Mouse (Mus musculus) cerebellum, adult 11 months (tissue): ENCODE data around the gene Ergic1.

Experiments
- DNase-seq: peaks from one replicate; pipeline ENCODE4 v3.0.0; 2022

Ergic1 gene

DNA sequence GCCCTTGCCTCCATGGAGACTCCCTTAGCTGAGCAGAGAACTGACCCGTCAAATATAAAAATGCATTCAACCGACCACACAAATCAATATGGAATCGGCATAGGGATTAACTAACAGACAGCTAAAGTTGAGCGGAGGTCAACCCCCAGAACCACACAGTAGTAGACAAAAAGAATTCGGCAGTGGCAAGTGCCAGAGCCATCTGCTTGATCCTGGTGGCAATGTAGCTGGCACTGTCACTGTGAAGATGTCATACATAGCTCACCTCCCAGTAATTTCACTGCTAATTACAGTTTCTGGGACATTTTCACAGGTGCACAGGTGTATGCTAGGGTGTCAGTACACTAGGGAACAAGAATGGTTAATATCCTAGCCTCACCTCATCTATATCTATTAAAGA, 21.2 kb upstream of the Ergic1 start:
- peak; percentile 43 for DNase-seq

DNA sequence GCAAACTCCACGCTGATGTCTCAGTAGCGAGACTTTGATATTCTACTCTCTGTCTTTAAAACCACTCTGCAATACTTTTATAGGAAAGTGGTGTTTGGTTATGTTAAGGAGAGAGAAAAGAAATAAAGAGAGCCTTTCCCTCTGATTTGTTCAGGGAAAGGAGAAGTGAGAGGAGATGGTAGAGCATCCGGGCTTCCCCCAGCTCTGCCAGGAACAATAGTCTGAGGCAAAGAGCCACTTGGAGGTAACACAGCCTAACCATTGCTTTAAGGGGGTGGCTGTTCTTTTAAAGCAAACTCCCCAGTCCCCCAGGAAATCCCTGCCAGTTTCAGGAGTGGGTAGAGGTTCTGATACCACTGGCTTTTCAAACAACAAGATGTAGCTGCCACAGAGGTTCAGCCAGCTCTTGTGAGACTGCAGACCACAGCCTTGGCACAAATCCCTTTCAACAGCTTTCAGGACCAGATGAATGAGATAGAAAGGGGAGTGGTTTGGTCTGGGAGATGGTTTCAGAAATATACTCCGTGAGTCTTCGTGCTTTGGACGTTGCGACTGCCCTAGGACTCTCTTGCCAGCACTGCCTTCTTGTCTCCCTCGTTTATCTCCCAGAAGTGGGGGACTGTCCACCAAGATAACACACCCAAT, 16.8 kb upstream of the Ergic1 start:
- DNase-seq = no peak

DNA sequence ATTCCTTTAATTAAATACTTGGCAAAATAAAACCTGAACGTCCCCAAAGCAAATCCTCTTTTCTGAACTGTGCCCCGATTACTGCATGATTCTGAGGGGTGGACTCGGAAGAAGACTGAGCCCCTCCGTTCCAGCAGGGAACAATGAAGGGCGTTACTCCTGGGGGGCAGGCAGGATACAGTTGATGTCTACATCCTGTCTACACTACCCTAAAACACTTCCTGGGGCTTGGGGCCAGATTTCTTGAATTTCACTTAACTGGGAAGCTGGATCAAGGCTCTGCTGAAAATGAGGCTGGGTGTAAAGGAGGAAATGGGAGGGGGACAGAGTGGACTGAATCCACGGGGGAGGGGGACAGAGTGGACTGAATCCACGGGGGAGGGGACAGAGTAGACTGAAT, 13.5 kb upstream of the Ergic1 start:
- DNase-seq = no peak

DNA sequence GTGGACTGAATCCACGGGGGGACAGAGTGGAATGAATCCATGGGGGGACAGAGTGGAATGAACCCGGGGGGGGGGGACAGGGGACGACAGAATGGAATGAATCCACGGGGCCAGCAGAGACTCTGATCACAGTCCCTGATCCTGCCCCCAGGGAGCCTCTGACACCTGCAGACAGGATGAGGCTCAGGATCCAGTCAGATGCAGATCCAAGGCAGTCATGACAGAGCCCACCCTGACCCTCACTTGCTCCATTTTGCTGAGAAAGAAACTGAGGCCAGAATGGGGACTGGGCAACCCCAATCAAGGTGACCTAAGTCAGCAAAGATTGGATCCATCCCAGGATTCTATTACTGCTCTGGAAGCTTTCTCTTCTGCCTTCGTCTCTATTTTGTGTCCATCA, 12.7 kb upstream of the Ergic1 start:
- DNase-seq = no peak

DNA sequence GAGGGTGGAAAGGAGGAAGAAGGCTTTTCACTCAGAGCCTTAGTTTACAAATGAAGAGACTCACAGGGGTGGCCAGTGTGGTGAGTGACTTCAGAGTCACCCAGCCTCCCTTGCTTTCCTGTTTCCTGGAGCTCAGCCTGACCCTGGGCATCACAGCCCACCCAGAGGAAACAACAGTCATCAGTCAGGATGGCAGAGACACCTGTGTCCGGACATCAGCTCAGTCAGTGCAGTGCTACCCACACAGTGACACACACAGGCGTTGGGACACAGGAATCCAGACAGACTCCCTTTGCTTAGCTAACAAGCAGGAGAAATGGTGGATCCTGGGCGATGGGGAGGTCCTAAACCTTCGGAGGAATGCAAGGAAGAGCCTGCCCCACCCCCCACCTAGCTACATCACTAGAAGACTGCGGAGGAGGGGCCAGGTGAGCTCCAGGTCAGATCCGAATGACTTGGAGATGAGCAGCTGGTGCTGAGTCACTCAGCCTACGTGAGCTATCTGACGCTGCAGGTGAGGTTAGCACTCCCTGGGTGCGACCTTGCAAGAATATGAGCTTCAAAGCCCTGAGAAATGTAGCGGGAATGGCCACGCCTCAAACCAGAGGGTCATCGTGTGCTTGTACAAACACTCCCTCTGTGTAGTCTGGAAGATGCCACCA, 12.0 kb upstream of the Ergic1 start:
- no peak for DNase-seq

DNA sequence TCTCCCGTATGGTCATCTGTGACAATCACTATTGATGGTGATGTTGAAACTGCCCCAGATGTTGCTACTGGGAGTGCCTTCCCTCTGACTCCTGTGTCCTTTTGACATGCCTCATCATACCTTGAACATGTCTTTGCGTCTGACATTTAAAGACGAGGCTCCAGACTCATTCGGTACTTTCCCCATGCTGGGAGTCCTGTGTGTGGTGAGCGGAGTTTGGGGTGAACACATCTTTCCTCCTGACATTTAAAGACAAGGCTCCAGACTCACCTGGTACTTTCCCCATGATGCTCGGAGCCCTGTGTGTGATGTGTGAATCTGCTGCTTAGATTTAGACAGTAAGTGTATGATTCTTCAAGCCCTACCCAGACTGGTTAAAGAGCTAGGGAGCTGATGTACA, 10.2 kb upstream of the Ergic1 start:
- DNase-seq = no peak

DNA sequence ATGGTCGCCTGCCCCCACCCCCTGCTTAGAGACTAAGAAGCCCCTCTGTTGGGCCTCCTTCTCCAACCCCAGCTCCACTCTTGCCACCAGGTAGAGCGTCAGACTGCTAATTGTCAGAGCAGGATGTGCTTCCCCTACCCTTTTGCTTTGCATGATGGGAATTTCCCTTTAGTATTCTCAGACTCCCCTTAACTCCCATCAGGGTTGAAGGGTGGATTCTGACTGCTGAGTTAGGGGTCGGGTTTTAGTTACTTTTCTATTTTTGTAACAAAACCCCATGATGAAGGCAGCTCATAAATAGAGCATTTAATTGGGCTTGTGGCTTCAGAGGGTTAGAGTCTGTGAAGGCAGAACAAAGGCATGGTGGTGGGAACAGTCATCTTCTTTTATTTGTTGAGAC, 8.3 kb upstream of the Ergic1 start:
- no peak for DNase-seq

DNA sequence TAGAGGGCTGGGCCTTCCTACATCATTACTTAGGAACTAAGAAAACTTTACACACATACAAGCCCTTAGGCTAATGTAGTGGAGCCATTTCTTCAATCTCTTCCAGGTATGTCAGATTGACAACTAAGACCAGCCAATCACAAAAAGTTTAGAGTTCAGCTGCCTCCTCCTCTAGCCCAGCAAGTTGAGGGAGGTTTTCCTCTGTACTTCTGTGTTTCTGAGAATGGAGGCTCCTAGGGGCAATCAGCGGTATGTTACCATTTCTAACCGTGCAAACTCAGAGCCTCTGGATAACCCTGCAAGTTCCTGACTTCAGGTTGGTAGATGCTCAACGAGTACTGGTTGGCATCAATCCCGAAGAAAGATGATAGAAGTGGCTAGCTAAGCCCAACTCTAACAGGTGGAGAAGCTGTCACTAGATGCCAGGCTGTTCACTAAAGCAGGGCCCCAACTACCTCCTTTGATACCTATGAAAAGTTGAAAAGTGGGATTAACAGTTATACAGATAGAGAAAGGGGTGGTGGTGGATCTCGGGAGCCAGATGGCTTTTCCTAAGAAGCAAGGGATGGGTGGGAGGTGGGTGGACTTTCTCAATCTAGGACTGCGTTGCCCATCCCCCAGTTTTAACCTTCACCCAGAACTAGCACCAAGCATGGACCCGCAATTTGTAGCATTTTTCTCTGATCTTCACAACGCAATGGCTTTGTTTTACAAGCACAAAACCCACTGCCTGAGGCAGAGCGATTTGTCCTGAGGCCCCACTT, 581 bp upstream of the Ergic1 start:
- no peak for DNase-seq

DNA sequence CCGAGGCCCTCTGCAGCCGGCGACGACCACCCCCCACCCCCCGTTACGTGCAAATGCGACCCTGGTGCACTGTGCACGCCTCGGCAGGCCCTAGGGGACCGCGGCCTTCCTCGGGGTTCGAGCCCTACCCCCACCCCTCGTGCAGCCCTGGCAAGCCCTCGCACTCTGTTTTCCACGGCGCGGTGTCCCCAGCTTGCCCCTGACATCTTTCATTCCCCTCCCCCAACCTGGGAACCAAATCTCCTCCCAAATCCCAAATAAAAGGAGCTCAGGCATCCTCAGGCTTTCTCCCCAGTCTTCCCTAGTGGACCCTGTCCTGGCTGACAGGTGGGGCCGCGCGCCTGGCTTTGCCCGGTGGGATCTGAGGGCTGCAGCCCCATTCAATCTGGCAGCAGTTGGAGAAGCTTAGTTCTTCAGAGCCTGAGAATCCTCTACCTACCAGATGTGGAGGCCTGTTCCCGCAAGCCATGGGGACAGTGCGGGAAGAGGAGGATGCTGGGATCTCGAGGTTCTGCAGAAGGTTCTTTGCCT, 427 bp downstream of the Ergic1 start, which contains the start of gene Dusp1:
Gene Dusp1, minus strand, starts transcription at position 478 of the 531 bp plus-strand sequence.
- no peak for DNase-seq

DNA sequence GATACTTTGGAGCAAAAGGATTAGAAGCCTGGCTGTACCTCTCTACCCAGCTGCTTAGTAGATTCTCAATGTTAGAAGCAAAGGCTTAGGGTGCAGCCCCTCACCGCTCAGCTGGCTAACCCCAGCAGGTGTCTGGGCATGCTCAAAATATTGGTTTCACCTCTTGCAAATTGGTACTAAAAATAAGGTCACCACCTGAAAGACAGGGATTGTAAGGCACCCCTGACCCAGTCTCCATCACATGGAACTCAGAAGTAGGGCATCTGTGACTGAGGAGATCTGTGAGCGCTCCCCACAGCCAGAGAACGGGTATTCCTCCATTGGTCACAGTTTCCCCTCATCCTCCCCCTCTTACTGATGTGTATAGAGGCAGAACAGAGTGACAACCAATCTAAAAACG, 1.0 kb downstream of the Ergic1 start:
- no peak for DNase-seq

DNA sequence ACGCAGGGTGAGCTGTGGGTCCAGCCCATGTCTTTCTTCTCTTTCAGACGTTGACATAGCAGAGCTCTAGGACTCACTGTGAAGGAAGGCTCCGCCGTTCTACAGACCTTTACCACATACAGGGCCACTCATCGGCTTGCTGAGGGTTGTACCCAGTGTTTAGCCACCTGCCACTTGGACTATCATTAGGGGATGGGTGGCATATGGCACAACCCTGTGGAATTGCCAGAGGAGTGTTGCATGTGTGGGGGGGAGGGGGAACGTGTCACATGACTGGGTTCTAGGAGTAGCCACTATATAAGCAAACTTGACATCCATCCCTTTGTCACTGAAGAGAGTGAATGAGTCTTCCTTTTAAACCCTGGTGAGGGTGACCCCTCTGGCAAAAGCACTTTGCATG, 2.2 kb downstream of the Ergic1 start:
- peak; percentile 45 for DNase-seq

DNA sequence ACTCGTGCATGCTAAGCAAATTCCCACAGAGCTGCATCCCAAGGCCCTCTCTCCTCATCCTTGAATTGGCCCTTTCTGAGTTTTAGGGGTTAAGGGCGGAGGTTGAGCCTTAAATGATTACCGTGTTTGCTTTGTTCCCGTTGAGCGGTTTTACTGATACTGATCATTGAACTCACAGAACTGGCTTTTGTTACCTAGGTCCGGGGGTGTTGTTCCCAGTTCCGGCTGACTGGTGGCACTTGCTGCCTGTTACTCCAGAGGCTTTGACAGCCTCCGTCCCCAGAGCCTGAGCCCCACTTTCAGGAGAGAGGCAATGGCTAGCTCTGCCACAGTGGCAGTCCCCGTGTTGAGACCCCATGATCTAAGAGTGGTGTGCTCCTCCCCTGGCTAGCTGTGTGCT, 3.1 kb downstream of the Ergic1 start:
- no peak for DNase-seq

DNA sequence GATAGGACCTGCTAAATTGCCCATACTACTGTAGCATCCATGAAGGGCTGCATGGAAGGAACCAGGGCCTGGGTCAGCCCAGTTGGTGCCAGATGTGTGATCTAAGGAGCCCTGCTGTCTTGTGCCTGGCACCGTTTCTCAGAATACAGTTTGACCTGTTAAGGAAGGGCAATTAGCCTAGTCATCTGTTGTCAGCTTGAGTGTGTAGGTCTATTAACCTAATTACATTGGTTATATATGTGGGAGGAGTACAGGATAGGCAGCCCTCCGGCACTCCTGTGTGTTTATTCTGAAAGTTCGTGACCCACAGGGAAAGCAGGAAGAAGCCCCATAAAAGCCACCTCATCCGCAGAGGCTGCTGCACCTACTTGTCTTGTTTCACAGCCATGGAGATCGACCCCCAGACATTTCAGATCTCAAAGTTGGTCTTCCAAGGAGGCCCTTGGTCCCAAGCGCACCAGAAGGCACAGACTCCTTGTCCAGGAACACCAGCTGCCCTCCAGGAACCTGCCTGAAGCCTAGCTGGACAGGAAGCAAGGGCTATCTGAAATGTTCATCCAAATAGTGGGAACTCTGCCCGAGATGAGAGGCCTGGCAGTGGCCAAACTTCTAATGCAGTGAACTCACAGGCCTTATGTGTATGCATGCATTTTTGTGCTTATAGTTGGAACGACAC, 6.0 kb downstream of the Ergic1 start:
- DNase-seq = no peak

DNA sequence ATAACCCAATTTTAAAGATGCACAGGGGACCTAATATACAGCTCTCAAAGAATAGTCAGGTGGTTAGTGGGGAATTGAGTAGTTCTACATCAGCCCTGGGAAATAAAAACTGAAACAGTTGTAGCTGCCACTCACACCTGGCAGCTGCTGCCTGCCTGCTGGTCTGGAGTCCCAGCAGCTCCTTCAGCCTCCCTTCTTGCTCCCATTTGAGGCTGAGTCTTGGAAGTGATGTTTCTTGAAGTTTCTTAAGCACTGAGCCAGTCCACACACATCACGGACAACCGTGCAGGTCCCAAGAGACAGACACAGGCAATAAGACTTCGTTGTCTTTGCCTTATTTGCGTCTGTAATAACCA, 6.5 kb downstream of the Ergic1 start:
- no peak for DNase-seq

DNA sequence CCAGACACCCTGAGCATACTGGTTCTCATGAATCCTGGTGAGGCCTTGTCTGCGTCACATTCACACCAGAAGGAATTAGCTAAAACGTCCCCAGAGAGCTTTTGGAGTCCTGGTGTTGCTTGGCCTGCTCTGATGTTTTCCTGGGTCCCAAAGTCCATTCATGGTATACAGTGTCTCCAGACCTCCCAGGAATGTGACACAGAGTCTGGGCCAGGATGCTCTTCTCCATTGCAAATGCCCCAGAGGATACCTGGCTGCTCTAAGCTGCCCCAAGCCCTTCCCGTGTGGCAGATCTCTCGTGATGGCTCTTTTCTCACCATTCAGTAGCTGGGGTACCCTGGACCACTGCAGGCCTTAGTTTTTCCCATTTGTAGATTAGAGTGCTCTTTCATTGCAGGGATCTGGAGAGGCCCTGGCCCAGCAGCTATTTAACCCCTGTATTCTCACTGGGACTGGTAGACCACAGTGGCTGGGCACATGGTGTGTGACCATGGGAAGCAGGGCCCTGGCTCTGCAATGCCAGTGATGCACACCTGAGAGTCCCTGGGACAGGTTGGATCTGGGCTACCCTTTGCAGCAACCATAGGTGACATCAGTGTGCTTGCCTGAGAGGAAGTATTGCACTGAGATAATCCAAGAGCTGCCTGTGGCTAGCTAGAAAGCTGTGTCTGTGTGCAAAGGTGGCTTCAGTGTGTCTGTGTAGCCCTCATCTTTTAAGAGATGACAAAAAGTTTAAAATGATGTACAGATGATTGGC, 8.5 kb downstream of the Ergic1 start:
- DNase-seq = no peak

DNA sequence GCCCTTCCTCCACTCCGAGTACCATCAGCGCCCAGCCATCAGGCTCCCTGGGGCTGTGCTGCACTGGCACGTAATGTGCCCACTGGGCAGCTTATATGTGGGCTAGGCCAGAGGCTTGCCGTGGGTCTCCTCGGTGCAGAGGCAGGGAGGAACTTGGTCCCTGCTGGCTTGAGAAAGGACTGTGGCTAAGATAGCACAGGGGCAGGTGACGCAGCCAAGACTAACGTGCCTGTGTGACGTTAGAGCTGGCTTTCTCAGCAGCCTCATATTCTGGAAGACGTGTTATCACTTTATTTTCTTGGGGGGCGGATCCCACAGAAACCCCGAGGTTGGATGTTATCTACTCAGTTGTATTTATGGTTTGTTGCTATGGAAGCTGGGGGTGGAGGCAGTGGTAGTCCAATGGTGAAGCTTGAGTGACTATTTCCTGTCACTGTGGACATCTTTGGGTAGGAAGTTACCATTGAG, 9.4 kb downstream of the Ergic1 start:
- DNase-seq = no peak

DNA sequence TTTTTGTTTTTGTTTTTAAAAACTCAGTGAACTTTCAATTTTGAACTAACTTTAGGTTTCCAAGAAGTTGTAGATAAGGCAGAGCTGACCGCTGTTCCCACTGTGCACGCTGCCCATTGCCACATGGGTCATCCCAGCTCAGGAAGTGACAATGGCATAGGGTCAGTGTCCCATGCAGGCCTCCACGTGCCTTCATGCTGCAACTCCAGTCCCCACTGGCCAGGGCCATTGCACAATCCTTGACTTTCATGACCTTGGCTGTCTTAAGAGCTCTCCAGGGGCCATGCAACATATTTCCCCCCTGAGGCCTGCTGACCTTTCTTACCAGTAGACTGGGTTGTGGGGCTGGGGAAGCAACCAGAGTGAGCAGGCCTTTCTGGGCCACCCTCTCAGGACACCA, 10.1 kb downstream of the Ergic1 start:
- DNase-seq = no peak

DNA sequence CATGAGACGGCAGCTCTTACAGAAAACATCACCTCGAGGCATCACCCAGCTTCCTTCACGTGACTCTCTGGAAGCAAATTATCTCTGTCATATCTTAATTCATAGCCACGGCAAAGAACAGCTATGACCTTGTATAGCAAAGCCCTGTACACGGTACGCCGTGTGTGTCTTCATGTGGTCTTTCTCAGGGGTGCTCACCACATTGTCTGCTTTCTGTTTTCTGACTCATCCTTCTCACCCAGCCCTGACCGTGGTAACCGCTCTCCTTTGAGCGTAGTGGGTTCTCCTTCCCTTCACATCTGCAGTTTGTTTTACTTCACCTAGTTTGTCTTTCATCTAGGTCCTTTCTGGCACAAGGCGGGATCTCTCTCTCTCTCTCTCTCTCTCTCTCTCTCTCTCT, 11.0 kb downstream of the Ergic1 start:
- no peak for DNase-seq

DNA sequence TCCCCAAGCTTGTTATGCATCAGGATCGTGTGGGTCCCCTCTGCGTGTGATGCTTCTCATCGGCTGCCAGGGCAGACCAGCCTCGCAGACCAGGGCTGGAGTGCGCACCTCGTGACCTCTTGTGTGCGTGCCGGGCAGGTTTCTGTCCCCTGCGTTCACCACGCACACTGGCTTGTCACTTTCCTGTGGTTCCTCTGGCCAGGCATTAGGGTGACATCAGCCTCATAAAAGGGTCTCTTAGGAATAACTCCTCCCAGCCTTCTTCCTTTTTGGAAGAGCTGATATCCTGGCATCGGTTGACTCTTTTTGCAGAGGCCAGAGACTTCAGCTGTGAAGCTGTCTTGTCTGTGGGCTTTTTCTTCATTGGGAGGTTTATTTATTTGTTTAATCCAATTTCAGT, 12.8 kb downstream of the Ergic1 start:
- DNase-seq = no peak

DNA sequence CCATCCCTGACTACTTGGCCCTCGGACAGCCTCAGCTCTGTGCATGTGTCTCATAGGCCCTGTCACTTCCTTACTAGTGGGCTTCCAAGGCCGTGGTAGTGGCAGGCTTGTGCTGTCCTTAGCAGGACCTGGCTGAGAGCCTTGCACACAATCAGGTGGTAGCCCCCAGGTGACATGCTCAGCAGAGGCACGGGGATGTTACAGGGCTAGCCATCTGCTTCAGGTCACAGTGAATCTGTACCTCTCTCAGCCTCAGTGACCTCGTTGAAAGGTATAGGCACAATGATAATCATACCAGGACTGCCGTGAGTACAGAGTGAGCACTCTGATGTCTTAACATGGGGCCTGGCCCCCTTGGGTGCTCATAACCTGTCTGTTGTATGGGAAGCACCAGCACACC, 13.4 kb downstream of the Ergic1 start:
- peak; percentile 31 for DNase-seq

DNA sequence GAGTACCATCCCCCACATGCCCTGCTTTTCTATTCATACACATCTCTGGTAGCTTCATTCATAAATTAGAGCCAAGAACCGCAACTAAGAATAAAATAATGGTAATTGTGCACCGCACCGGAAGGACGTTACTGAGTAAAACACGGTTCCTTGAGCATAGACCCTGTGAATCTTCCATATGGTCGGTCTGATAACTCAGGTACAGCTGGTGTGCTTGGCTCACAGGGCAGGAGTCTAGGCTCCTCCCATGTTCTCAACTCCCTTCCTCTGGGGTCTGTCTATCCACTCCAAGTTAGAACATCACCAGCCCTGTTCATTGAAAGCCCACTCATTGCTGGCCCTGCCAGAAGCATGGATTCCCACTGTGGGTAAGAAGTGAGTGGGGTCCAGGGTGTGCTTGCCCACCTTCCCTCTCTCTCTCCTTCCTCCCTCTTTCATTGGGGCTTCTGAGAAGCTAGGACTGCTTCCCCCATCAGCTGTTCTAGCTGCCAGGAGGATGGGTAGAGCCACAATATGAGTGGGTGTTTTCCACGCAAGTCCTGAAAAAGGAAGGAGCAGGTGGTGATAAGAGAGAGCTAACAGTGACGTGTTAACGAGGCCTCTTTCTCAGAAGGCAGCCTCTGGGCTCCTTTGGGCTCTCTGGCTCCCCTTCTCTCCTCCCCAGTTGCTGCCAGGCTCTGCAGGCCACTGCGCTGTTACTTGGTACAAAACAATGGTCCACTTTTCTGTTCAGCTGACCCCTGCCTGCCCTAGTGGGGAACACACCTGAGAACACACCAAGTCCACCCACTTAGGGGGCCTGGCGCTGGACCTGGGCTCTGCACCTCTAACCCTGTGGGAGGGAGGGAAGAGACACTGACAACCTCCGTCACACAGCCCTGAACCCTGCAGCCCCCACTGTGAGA, 14.7 kb downstream of the Ergic1 start:
- DNase-seq = no peak

DNA sequence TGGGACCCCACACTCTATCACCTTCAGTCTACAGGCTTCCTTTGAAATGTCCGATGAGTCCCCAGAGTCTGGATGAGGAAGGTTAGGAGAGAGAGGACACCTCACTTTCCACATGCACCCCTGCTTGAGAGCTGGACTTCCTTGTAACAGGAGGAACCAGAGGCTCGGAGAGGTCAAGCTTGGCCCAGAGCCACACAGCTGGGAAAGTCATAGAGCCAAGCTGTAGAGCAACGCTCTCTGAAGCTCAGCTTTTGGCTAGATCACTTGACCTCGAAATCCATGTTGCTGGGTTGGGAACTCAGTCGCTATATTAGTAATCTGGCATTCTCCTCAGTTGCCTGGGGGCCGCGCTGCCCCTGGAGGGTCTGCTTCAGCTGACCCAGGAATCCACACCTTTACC, 15.5 kb downstream of the Ergic1 start:
- DNase-seq = no peak
